Mouse (Mus musculus) retina, postnatal 7 days (tissue): ENCODE results near the gene Ppfia4.

Source experiments
- DNase-seq: peaks from one replicate; pipeline ENCODE4 v3.0.0-alpha.2; 2012; ENCODE audit warnings: low read depth, low spot score

The Ppfia4 gene

GRCm38 (mm10) chr1:134304940-134305339, 27.8 kb downstream of the Ppfia4 start:
- no peak for DNase-seq

- DNase-seq: no peak
Measured at GRCm38 (mm10) chr1:134302568-134303238, 30.0 kb downstream of the Ppfia4 start.

- DNase-seq: no peak
Measured at GRCm38 (mm10) chr1:134298636-134299411, 33.9 kb downstream of the Ppfia4 start.

- no peak for DNase-seq
Measured at GRCm38 (mm10) chr1:134297265-134297664, 35.5 kb downstream of the Ppfia4 start.

- no peak for DNase-seq
Measured at GRCm38 (mm10) chr1:134293738-134294604, 38.8 kb downstream of the Ppfia4 start.

GRCm38 (mm10) chr1:134293276-134293675, 39.5 kb downstream of the Ppfia4 start:
- DNase-seq: no peak

- DNase-seq: no peak
Measured at GRCm38 (mm10) chr1:134292601-134293000, 40.1 kb downstream of the Ppfia4 start.

- no peak for DNase-seq
Measured at GRCm38 (mm10) chr1:134292073-134292472, 40.7 kb downstream of the Ppfia4 start.

- no peak for DNase-seq
Measured at GRCm38 (mm10) chr1:134291555-134291954, 41.2 kb downstream of the Ppfia4 start.

- DNase-seq: no peak
Measured at GRCm38 (mm10) chr1:134290909-134291308, 41.8 kb downstream of the Ppfia4 start.

GRCm38 (mm10) chr1:134290300-134290699, 42.4 kb downstream of the Ppfia4 start:
- no peak for DNase-seq

GRCm38 (mm10) chr1:134289598-134290099, 43.1 kb downstream of the Ppfia4 start, which contains the start of gene Myog:
Gene Myog, plus strand, starts transcription at chr1:134289989.
- DNase-seq: no peak

- no peak for DNase-seq
Measured at GRCm38 (mm10) chr1:134288239-134288638, 44.5 kb downstream of the Ppfia4 start.

- DNase-seq: no peak
Measured at GRCm38 (mm10) chr1:134285458-134286120, 47.1 kb downstream of the Ppfia4 start.

- DNase-seq: no peak
Measured at GRCm38 (mm10) chr1:134283108-134283507, 49.6 kb downstream of the Ppfia4 start.

- DNase-seq: no peak
Measured at GRCm38 (mm10) chr1:134282342-134282741, 50.4 kb downstream of the Ppfia4 start.

GRCm38 (mm10) chr1:134281563-134281962, 51.2 kb downstream of the Ppfia4 start:
- no peak for DNase-seq

GRCm38 (mm10) chr1:134280174-134280573, 52.6 kb downstream of the Ppfia4 start:
- no peak for DNase-seq

- no peak for DNase-seq
Measured at GRCm38 (mm10) chr1:134276823-134277222, 55.9 kb downstream of the Ppfia4 start.

- no peak for DNase-seq
Measured at GRCm38 (mm10) chr1:134275616-134276464, 56.9 kb downstream of the Ppfia4 start.
